ENCODE assay signal across 8 mouse cellular contexts in genomic region chr5:130044201-130044695, GRCm38 (mm10). TPM values are rescaled to one million over a fixed set of nuclear protein-coding genes. Genes with fewer than 3 reads are reported as not detected.
DNase-seq lines count a peak whose midpoint lies in the region; ATAC-seq and TF ChIP-seq lines count a peak whose summit lies in the region.

No protein-coding gene starts in this region.

- TF ChIP-seq POLR2A in ES-Bruce4 (IDR thresholded peaks at IDR 0.05; ENCODE audit: insufficient read depth, low read length), result no peak
- TF ChIP-seq POLR2A in cerebellum, adult 2 months (IDR thresholded peaks at IDR 0.05; ENCODE audit: borderline replicate concordance, insufficient read depth, low read length), result no peak
- TF ChIP-seq POLR2A in small intestine, adult 2 months (IDR thresholded peaks at IDR 0.05; ENCODE audit: low read depth, low read length), result no peak

- no peak overlapping the region for H3K9ac ChIP-seq in hindbrain, embryonic 13.5 days
- no peak overlapping the region for H3K9ac ChIP-seq in hindbrain, embryonic 11.5 days (ENCODE audit: low read depth, low read length)
- H3K9ac ChIP-seq in ES-Bruce4 (ENCODE audit: low read depth, poor library complexity, severe bottlenecking), result no peak overlapping the region
- H3K9ac ChIP-seq in heart, postnatal 0 days (replicated peaks; ENCODE audit: low read depth, low read length), result no peak overlapping the region

- ATAC-seq in hindbrain, embryonic 13.5 days (ENCODE audit: low FRiP score), result no peak
- no peak for ATAC-seq in hindbrain, embryonic 11.5 days (ENCODE audit: low FRiP score)
- ATAC-seq in heart, postnatal 0 days (ENCODE audit: insufficient read depth, low read depth), result no peak; the same call in 1 of the 2 replicates

- peak; percentile 40 for TF ChIP-seq CTCF in ES-Bruce4 (IDR thresholded peaks at IDR 0.05; ENCODE audit: low read depth, low read length)
- peak; percentile 90 for TF ChIP-seq CTCF in cerebellum, adult 2 months (IDR thresholded peaks at IDR 0.05; ENCODE audit: borderline replicate concordance, insufficient read depth, low read depth, low read length)
- TF ChIP-seq CTCF in heart, postnatal 0 days (IDR thresholded peaks at IDR 0.05; ENCODE audit: low read depth), result peak; percentile 64
- TF ChIP-seq CTCF in small intestine, adult 2 months (IDR thresholded peaks at IDR 0.05; ENCODE audit: extremely low read depth, insufficient read length, insufficient replicate concordance, low read depth, low read length), result peak; percentile 53; the same call in 1 of the 2 replicates

- intact Hi-C loops in left cerebral cortex, postnatal 4 days (cut with DNase I), result no loop called here

- no peaks in the 10 kb centered on the region for H3K4me1 ChIP-seq in hindbrain, embryonic 13.5 days (replicated peaks)
- H3K4me1 ChIP-seq in hindbrain, embryonic 11.5 days (replicated peaks; ENCODE audit: control insufficient read depth, insufficient read depth, low read length), result no peaks in the 10 kb centered on the region
- H3K4me1 ChIP-seq in ES-Bruce4 (ENCODE audit: control insufficient read depth, insufficient read depth, low read length), result no peaks in the 10 kb centered on the region
- peaks cover 14% of the 10 kb centered on the region for H3K4me1 ChIP-seq in cerebellum, adult 2 months (ENCODE audit: control insufficient read depth, insufficient read depth, low read length)
- H3K4me1 ChIP-seq in heart, postnatal 0 days (ENCODE audit: control insufficient read depth, insufficient read depth), result no peaks in the 10 kb centered on the region
- no peaks in the 10 kb centered on the region for H3K4me1 ChIP-seq in small intestine, adult 2 months (ENCODE audit: control insufficient read depth, insufficient read depth, insufficient read length, low read length)

- no peak for DNase-seq in hindbrain, embryonic 11.5 days (ENCODE audit: low spot score)
- DNase-seq in cerebellum, adult 2 months, result peak; percentile 77 to 85
- DNase-seq in heart, postnatal 0 days (ENCODE audit: low spot score), result peak; percentile 42
- peak; percentile 63 for DNase-seq in left cerebral cortex, postnatal 4 days
- DNase-seq in spleen, postnatal 4 days (ENCODE audit: low spot score in 2 of 2), result no peak

- H3K4me2 ChIP-seq in hindbrain, embryonic 13.5 days, result no peak overlapping the region
- H3K4me2 ChIP-seq in hindbrain, embryonic 11.5 days (replicated peaks; ENCODE audit: low read depth, low read length), result no peak overlapping the region
- no peak overlapping the region for H3K4me2 ChIP-seq in heart, postnatal 0 days (ENCODE audit: low read depth, low read length)

- TF ChIP-seq EP300 in ES-Bruce4 (IDR thresholded peaks at IDR 0.05; ENCODE audit: insufficient read depth, low read depth, low read length), result no peak
- TF ChIP-seq EP300 in heart, postnatal 0 days (IDR thresholded peaks at IDR 0.05; ENCODE audit: low read depth), result no peak

- H3K9me3 ChIP-seq in hindbrain, embryonic 13.5 days, result no peaks in the 10 kb centered on the region
- no peaks in the 10 kb centered on the region for H3K9me3 ChIP-seq in hindbrain, embryonic 11.5 days (ENCODE audit: control insufficient read depth, low read length)
- H3K9me3 ChIP-seq in ES-Bruce4 (replicated peaks; ENCODE audit: control insufficient read depth, insufficient read depth, low read length, poor library complexity, severe bottlenecking), result no peaks in the 10 kb centered on the region
- H3K9me3 ChIP-seq in heart, postnatal 0 days (replicated peaks; ENCODE audit: control insufficient read depth, low read length), result no peaks in the 10 kb centered on the region

- H3K4me3 ChIP-seq in hindbrain, embryonic 13.5 days, result no peak overlapping the region
- H3K4me3 ChIP-seq in hindbrain, embryonic 11.5 days (ENCODE audit: low read depth, low read length), result no peak overlapping the region
- H3K4me3 ChIP-seq in ES-Bruce4 (ENCODE audit: low read depth, low read length), result no peak overlapping the region
- H3K4me3 ChIP-seq in cerebellum, adult 2 months (replicated peaks; ENCODE audit: insufficient read depth, low read depth, low read length), result no peak overlapping the region
- H3K4me3 ChIP-seq in heart, postnatal 0 days (ENCODE audit: low read depth, low read length), result no peak overlapping the region
- H3K4me3 ChIP-seq in small intestine, adult 2 months (ENCODE audit: low read depth, low read length), result no peak overlapping the region

- 78% methylated on average over 7 of the region's 7 CpGs for WGBS in hindbrain, embryonic 13.5 days
- 85% methylated on average over 7 of the region's 7 CpGs for WGBS in hindbrain, embryonic 11.5 days
- WGBS in cerebellum, adult 2 months, result 29% methylated on average over 7 of the region's 7 CpGs
- WGBS in heart, postnatal 0 days, result 78% methylated on average over 7 of the region's 7 CpGs
- WGBS in small intestine, adult 2 months, result 55% methylated on average over 7 of the region's 7 CpGs

- H3K27ac ChIP-seq in hindbrain, embryonic 13.5 days, result 0 out of 2 replicates have a peak overlapping the region, but pooled peaks have one; percentile 35
- H3K27ac ChIP-seq in hindbrain, embryonic 11.5 days (ENCODE audit: low read depth, low read length), result no peak overlapping the region
- no peak overlapping the region for H3K27ac ChIP-seq in ES-Bruce4 (ENCODE audit: insufficient read depth, low read length)
- peak overlapping the region; percentile 51; the same call in 1 of the 2 replicates for H3K27ac ChIP-seq in cerebellum, adult 2 months (ENCODE audit: insufficient read depth, low read length)
- no peak overlapping the region for H3K27ac ChIP-seq in heart, postnatal 0 days (ENCODE audit: low read depth)
- H3K27ac ChIP-seq in small intestine, adult 2 months (ENCODE audit: insufficient read depth, low read depth, low read length), result no peak overlapping the region

- no peaks in the 10 kb centered on the region for H3K27me3 ChIP-seq in hindbrain, embryonic 13.5 days
- H3K27me3 ChIP-seq in hindbrain, embryonic 11.5 days (ENCODE audit: control insufficient read depth, insufficient read depth, low read length), result no peaks in the 10 kb centered on the region
- H3K27me3 ChIP-seq in ES-Bruce4 (ENCODE audit: control insufficient read depth, insufficient read depth, low read length, poor library complexity, severe bottlenecking), result no peaks in the 10 kb centered on the region
- no peaks in the 10 kb centered on the region for H3K27me3 ChIP-seq in cerebellum, adult 2 months (ENCODE audit: control insufficient read depth, insufficient read depth, low read length)
- H3K27me3 ChIP-seq in heart, postnatal 0 days (ENCODE audit: control insufficient read depth, insufficient read depth, low read length), result peaks cover 20% of the 10 kb centered on the region
- no peaks in the 10 kb centered on the region for H3K27me3 ChIP-seq in small intestine, adult 2 months (ENCODE audit: control insufficient read depth, insufficient read depth, low read length)

- peaks cover 89% of the 10 kb centered on the region for H3K36me3 ChIP-seq in hindbrain, embryonic 13.5 days
- H3K36me3 ChIP-seq in hindbrain, embryonic 11.5 days (ENCODE audit: control insufficient read depth, insufficient read depth, low read length), result peaks cover 11% of the 10 kb centered on the region
- peaks cover 18% of the 10 kb centered on the region for H3K36me3 ChIP-seq in ES-Bruce4 (ENCODE audit: control insufficient read depth, insufficient read depth, low read length, poor library complexity, severe bottlenecking)
- H3K36me3 ChIP-seq in heart, postnatal 0 days (replicated peaks; ENCODE audit: control insufficient read depth, insufficient read depth, low read length), result peaks cover 52% of the 10 kb centered on the region
- peaks cover 55% of the 10 kb centered on the region for H3K36me3 ChIP-seq in small intestine, adult 2 months (ENCODE audit: control insufficient read depth, insufficient read depth, low read length)

RNA-seq across cellular contexts. Expression of gene Crcp, which starts 15.2 kb away (rescaled TPM):
- 78.7 and 82.4 TPM in 2 replicates for polyA plus RNA-seq in hindbrain, embryonic 13.5 days (2015; fragmentation: Nextera tagmentation; extraction: Ambion mirVana)
- 42.2 and 44.8 TPM in 2 replicates for polyA plus RNA-seq in hindbrain, embryonic 11.5 days (2014; fragmentation: Nextera tagmentation; extraction: Ambion mirVana)
- 25.7 and 30.0 TPM in 2 replicates for polyA plus RNA-seq in ES-Bruce4 (2011; ENCODE audit: insufficient read depth, insufficient read length, low read depth, missing spikeins)
- polyA plus RNA-seq in cerebellum, adult 2 months (2012; rRNA removed), result 34.9 and 38.9 TPM in 2 replicates
- total RNA-seq in heart, postnatal 0 days (2014; rRNA removed; ENCODE audit: low replicate concordance), result 2.6 and 9.7 TPM in 2 replicates
- 20.8 and 23.1 TPM in 2 replicates for polyA plus RNA-seq in heart, postnatal 0 days (2015; fragmentation: Nextera tagmentation; extraction: Ambion mirVana)
- 10 to 100 TPM; 44.4 to 49.5 TPM for total RNA-seq in left cerebral cortex, postnatal 4 days (2021)
- polyA plus RNA-seq in small intestine, adult 2 months (2012; rRNA removed), result 6.6 and 9.7 TPM in 2 replicates

RNA-seq across cellular contexts. Expression of gene Asl, which starts 15.2 kb away (rescaled TPM):
- polyA plus RNA-seq in hindbrain, embryonic 13.5 days (2015; fragmentation: Nextera tagmentation; extraction: Ambion mirVana), result 31.3 and 40.2 TPM in 2 replicates
- 26.0 and 34.1 TPM in 2 replicates for polyA plus RNA-seq in hindbrain, embryonic 11.5 days (2014; fragmentation: Nextera tagmentation; extraction: Ambion mirVana)
- polyA plus RNA-seq in ES-Bruce4 (2011; ENCODE audit: insufficient read depth, insufficient read length, low read depth, missing spikeins), result 60.7 and 63.4 TPM in 2 replicates
- 27.0 and 28.7 TPM in 2 replicates for polyA plus RNA-seq in cerebellum, adult 2 months (2012; rRNA removed)
- 9.7 and 21.1 TPM in 2 replicates for total RNA-seq in heart, postnatal 0 days (2014; rRNA removed; ENCODE audit: low replicate concordance)
- 15.9 and 16.6 TPM in 2 replicates for polyA plus RNA-seq in heart, postnatal 0 days (2015; fragmentation: Nextera tagmentation; extraction: Ambion mirVana)
- total RNA-seq in left cerebral cortex, postnatal 4 days (2021), result 10 to 100 TPM; 31.0 to 34.9 TPM
- 35.9 and 54.6 TPM in 2 replicates for polyA plus RNA-seq in small intestine, adult 2 months (2012; rRNA removed)

RNA-seq across cellular contexts. Expression of gene Tpst1, which starts 28.9 kb away (rescaled TPM):
- 52.5 and 52.8 TPM in 2 replicates for polyA plus RNA-seq in hindbrain, embryonic 13.5 days (2015; fragmentation: Nextera tagmentation; extraction: Ambion mirVana)
- 61.5 and 63.7 TPM in 2 replicates for polyA plus RNA-seq in hindbrain, embryonic 11.5 days (2014; fragmentation: Nextera tagmentation; extraction: Ambion mirVana)
- polyA plus RNA-seq in ES-Bruce4 (2011; ENCODE audit: insufficient read depth, insufficient read length, low read depth, missing spikeins), result 35.6 and 44.8 TPM in 2 replicates
- 36.3 and 41.6 TPM in 2 replicates for polyA plus RNA-seq in cerebellum, adult 2 months (2012; rRNA removed)
- 12.2 and 20.7 TPM in 2 replicates for total RNA-seq in heart, postnatal 0 days (2014; rRNA removed; ENCODE audit: low replicate concordance)
- 23.7 and 27.9 TPM in 2 replicates for polyA plus RNA-seq in heart, postnatal 0 days (2015; fragmentation: Nextera tagmentation; extraction: Ambion mirVana)
- total RNA-seq in left cerebral cortex, postnatal 4 days (2021), result 10 to 100 TPM; 33.8 to 38.2 TPM
- polyA plus RNA-seq in small intestine, adult 2 months (2012; rRNA removed), result 4.4 and 4.8 TPM in 2 replicates

RNA-seq across cellular contexts. Expression of gene Gusb, which starts 41.4 kb away (rescaled TPM):
- 28.9 and 31.9 TPM in 2 replicates for polyA plus RNA-seq in hindbrain, embryonic 13.5 days (2015; fragmentation: Nextera tagmentation; extraction: Ambion mirVana)
- 33.2 and 35.0 TPM in 2 replicates for polyA plus RNA-seq in hindbrain, embryonic 11.5 days (2014; fragmentation: Nextera tagmentation; extraction: Ambion mirVana)
- polyA plus RNA-seq in ES-Bruce4 (2011; ENCODE audit: insufficient read depth, insufficient read length, low read depth, missing spikeins), result 11.5 and 13.3 TPM in 2 replicates
- 18.9 and 19.3 TPM in 2 replicates for polyA plus RNA-seq in cerebellum, adult 2 months (2012; rRNA removed)
- total RNA-seq in heart, postnatal 0 days (2014; rRNA removed; ENCODE audit: low replicate concordance), result 24.6 and 27.8 TPM in 2 replicates
- polyA plus RNA-seq in heart, postnatal 0 days (2015; fragmentation: Nextera tagmentation; extraction: Ambion mirVana), result 30.2 and 31.4 TPM in 2 replicates
- 10 to 100 TPM; 12.2 to 12.8 TPM for total RNA-seq in left cerebral cortex, postnatal 4 days (2021)
- 11.9 and 13.9 TPM in 2 replicates for polyA plus RNA-seq in small intestine, adult 2 months (2012; rRNA removed)

Comparison
In these comparisons a context has a peak if more than half of its experiments do, and no peak if none do; other contexts are left out.
1. H3K27ac ChIP-seq: peak in hindbrain, embryonic 13.5 days (single experiment) and cerebellum, adult 2 months (single experiment); none in hindbrain, embryonic 11.5 days (single experiment), ES-Bruce4 (single experiment), heart, postnatal 0 days (single experiment) and small intestine, adult 2 months (single experiment).
2. DNase-seq: peak in cerebellum, adult 2 months (2 of 2), heart, postnatal 0 days (single experiment) and left cerebral cortex, postnatal 4 days (single experiment); none in hindbrain, embryonic 11.5 days (single experiment) and spleen, postnatal 4 days (0 of 2).
3. CTCF ChIP-seq: peak in every context shown above with its lines; median percentile 90 in cerebellum, adult 2 months; 64 in heart, postnatal 0 days; 53 in small intestine, adult 2 months; 40 in ES-Bruce4.